In genomic region chr1:64020672-64021635, GRCm38 (mm10) we compare ENCODE assay signal across 8 mouse cellular contexts.
DNase-seq lines count a peak whose midpoint lies in the region; ATAC-seq lines count a peak whose summit lies in the region.

No protein-coding gene starts in this region.

- H3K9me3 ChIP-seq in forebrain, embryonic 11.5 days (ENCODE audit: control insufficient read depth, low read length) = no peaks in the 10 kb centered on the region
- H3K9me3 ChIP-seq in hindbrain, embryonic 15.5 days = no peaks in the 10 kb centered on the region
- no peaks in the 10 kb centered on the region for H3K9me3 ChIP-seq in midbrain, embryonic 15.5 days

- H3K36me3 ChIP-seq in forebrain, embryonic 11.5 days (ENCODE audit: control insufficient read depth, insufficient read depth, low read length) = no peaks in the 10 kb centered on the region
- H3K36me3 ChIP-seq in hindbrain, embryonic 15.5 days = no peaks in the 10 kb centered on the region
- no peaks in the 10 kb centered on the region for H3K36me3 ChIP-seq in midbrain, embryonic 15.5 days (replicated peaks)

- intact Hi-C loops in left cerebral cortex, postnatal 4 days (cut with DNase I) = no loop called here

- H3K27me3 ChIP-seq in forebrain, embryonic 11.5 days (ENCODE audit: control insufficient read depth, insufficient read depth, low read length) = no peaks in the 10 kb centered on the region
- no peaks in the 10 kb centered on the region for H3K27me3 ChIP-seq in hindbrain, embryonic 15.5 days
- H3K27me3 ChIP-seq in midbrain, embryonic 15.5 days (replicated peaks) = no peaks in the 10 kb centered on the region

- H3K4me1 ChIP-seq in forebrain, embryonic 11.5 days (replicated peaks; ENCODE audit: control insufficient read depth, insufficient read depth, low read length) = peaks cover 5% of the 10 kb centered on the region; the same call in 1 of the 2 replicates
- peaks cover 22% of the 10 kb centered on the region for H3K4me1 ChIP-seq in hindbrain, embryonic 15.5 days (replicated peaks)
- H3K4me1 ChIP-seq in midbrain, embryonic 15.5 days = peaks cover 23% of the 10 kb centered on the region

- H3K9ac ChIP-seq in forebrain, embryonic 11.5 days (ENCODE audit: low read length) = no peak overlapping the region
- no peak overlapping the region for H3K9ac ChIP-seq in hindbrain, embryonic 15.5 days
- no peak overlapping the region for H3K9ac ChIP-seq in midbrain, embryonic 15.5 days

- no peak overlapping the region for H3K27ac ChIP-seq in forebrain, embryonic 11.5 days (ENCODE audit: low read depth, low read length)
- peak overlapping the region; percentile 39; the same call in 1 of the 2 replicates for H3K27ac ChIP-seq in hindbrain, embryonic 15.5 days (replicated peaks)
- H3K27ac ChIP-seq in midbrain, embryonic 15.5 days = no peak overlapping the region; the same call in 1 of the 2 replicates

- WGBS in forebrain, embryonic 11.5 days = 48% methylated on average over 19 of the region's 19 CpGs
- 35% methylated on average over 19 of the region's 19 CpGs for WGBS in hindbrain, embryonic 15.5 days
- WGBS in midbrain, embryonic 15.5 days = 42% methylated on average over 19 of the region's 19 CpGs

- H3K4me2 ChIP-seq in forebrain, embryonic 11.5 days (ENCODE audit: low read depth, low read length, severe bottlenecking) = 0 out of 2 replicates have a peak overlapping the region, but pooled peaks have one; percentile 11
- peak overlapping the region; percentile 28 for H3K4me2 ChIP-seq in hindbrain, embryonic 15.5 days
- peak overlapping the region; percentile 17; the same call in 1 of the 2 replicates for H3K4me2 ChIP-seq in midbrain, embryonic 15.5 days

- no peak overlapping the region for H3K4me3 ChIP-seq in forebrain, embryonic 11.5 days (ENCODE audit: low read depth, low read length)
- no peak overlapping the region for H3K4me3 ChIP-seq in hindbrain, embryonic 15.5 days
- no peak overlapping the region for H3K4me3 ChIP-seq in midbrain, embryonic 15.5 days

- 0 out of 2 replicates have a peak, but pooled peaks have one; percentile 36 for ATAC-seq in forebrain, embryonic 11.5 days (replicated peaks; ENCODE audit: low FRiP score)
- no peak; the same call in 1 of the 2 replicates for ATAC-seq in hindbrain, embryonic 15.5 days (ENCODE audit: low FRiP score, low read depth)
- ATAC-seq in midbrain, embryonic 15.5 days (replicated peaks) = peak; percentile 60

- peak; percentile 54 for DNase-seq in right cerebral cortex, adult 18-20 months
- DNase-seq in right cerebral cortex, postnatal 36 days (ENCODE audit: low spot score in 2 of 2) = no peak
- DNase-seq in forebrain, embryonic 11.5 days (ENCODE audit: low spot score) = peak; percentile 56
- peak; percentile 26 for DNase-seq in left cerebral cortex, postnatal 4 days
- no peak for DNase-seq in thymus, postnatal 25 days
- no peak for DNase-seq in thymus, postnatal 4 days

Comparison
In these comparisons a context has a peak if more than half of its experiments do, and no peak if none do; other contexts are left out.
1. DNase-seq: peak in right cerebral cortex, adult 18-20 months (single experiment), forebrain, embryonic 11.5 days (single experiment) and left cerebral cortex, postnatal 4 days (single experiment); none in right cerebral cortex, postnatal 36 days (0 of 2), thymus, postnatal 25 days (single experiment) and thymus, postnatal 4 days (single experiment).
2. Peak in every context shown above with its lines, with median percentiles within 50 percentile points of each other: H3K4me2 ChIP-seq.